Mouse (Mus musculus) kidney, adult 2 months (tissue): ENCODE data around the gene Mtr. TPM values are rescaled to one million over a fixed set of nuclear protein-coding genes. Genes with fewer than 3 reads are reported as not detected.

Experiments
- DNase-seq: peaks from one replicate; pipeline ENCODE4 v3.0.0; 2021
- H3K27ac ChIP-seq: fragments of 200-500 bp; 2 replicates; pipeline ENCODE4 v1.5.1; 2012; ENCODE audit warnings: low read depth, low read length, control low read depth, inconsistent platforms; ENCODE audit not compliant: insufficient read depth
- H3K27me3 ChIP-seq: fragments of 200-500 bp; replicated peaks from 2 replicates; pipeline ENCODE4 v1.6.1; 2012; ENCODE audit warnings: mild to moderate bottlenecking, moderate library complexity, low read length, inconsistent platforms; ENCODE audit not compliant: control insufficient read depth, insufficient read depth
- H3K36me3 ChIP-seq: fragments of 200-500 bp; 2 replicates; pipeline ENCODE4 v1.6.1; 2012; ENCODE audit warnings: mild to moderate bottlenecking, moderate library complexity, low read length, inconsistent platforms; ENCODE audit not compliant: control insufficient read depth, insufficient read depth
- H3K4me1 ChIP-seq: fragments of 200-500 bp; 2 replicates; pipeline ENCODE4 v1.6.1; 2011; ENCODE audit warnings: low read length; ENCODE audit not compliant: control insufficient read depth, insufficient read depth
- H3K4me3 ChIP-seq: fragments of 200-500 bp; 2 replicates; pipeline ENCODE4 v1.5.1; 2011; ENCODE audit warnings: mild to moderate bottlenecking, low read depth, low read length, control low read depth; ENCODE audit not compliant: insufficient read depth
- CTCF ChIP-seq: fragments of 200-500 bp; conservative IDR thresholded peaks from 2 replicates; pipeline ENCODE4 v1.5.1; 2011; ENCODE audit warnings: low read depth, mild to moderate bottlenecking, control low read depth, low read length, moderate library complexity, mixed read lengths; ENCODE audit not compliant: insufficient read depth, insufficient read length
- POLR2A ChIP-seq: fragments of 200-500 bp; IDR thresholded peaks from one replicate; pipeline ENCODE4 v1.6.1; 2011; ENCODE audit warnings: low read depth, low read length, control low read depth
- WGBS: fragments of 180-500 bp; shearing (Covaris S2); methylation state at CpG from one replicate; pipeline ENCODE4 v1.1.7; 2018; 5-methylcytosine and 5-hydroxymethylcytosine counted together
- polyA plus RNA-seq: library from polyadenylated mRNA; depleted of rRNA; stranded (reverse); fragments of >200 nt; gene quantifications from 2 replicates; pipeline ENCODE4 v1.2.3, GENCODE M21; 2012

Gene Mtr
- polyA plus RNA-seq, 1 experiment, result 6.6 TPM

DNA sequence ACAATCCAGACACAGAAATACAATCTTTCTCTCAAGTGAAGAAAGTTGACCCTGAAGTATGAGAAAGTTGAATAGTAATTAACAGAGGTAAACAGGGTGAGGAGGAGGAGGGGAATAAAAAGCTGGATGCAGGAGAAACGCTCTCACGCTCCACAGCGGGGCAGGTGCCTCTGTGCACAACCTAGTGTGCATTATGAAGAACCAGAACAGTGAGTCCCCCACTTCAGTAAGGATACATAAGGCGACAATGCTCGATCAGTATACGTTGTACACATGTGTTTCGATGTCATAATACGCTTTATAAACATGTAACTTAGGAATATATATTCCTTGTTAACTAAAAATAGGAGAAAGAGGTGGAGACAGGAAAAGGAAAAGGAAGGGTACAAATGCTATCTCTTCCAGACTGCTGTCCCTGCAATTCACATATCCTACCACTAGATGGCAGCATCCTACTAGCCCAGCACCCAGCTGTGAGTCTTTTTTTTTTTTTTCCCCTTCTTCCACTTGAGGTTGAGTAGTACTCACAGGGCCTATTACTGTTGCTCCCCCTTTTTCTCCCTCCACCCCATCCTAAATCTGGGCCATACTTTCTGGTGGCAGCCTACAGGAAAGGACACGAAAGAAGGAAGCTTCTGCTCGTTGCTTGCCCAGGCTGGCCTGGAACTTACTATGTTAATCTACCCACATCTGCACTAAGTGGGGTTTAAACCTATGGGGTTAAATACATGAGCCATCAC is 47.7 kb downstream of the Mtr start:
- TF ChIP-seq CTCF (peak; percentile 73), POLR2A (no peak)
- H3K27ac ChIP-seq, result no peak overlapping the region
- H3K4me3 ChIP-seq, result no peak overlapping the region
- H3K36me3 ChIP-seq, result no peaks in the 10 kb centered on the region; the same call in none of the 2 replicates
- peak; percentile 61 for DNase-seq
- no peaks in the 10 kb centered on the region for H3K27me3 ChIP-seq
- 80% methylated on average over 10 of the region's 10 CpGs for WGBS
- no peaks in the 10 kb centered on the region for H3K4me1 ChIP-seq

DNA sequence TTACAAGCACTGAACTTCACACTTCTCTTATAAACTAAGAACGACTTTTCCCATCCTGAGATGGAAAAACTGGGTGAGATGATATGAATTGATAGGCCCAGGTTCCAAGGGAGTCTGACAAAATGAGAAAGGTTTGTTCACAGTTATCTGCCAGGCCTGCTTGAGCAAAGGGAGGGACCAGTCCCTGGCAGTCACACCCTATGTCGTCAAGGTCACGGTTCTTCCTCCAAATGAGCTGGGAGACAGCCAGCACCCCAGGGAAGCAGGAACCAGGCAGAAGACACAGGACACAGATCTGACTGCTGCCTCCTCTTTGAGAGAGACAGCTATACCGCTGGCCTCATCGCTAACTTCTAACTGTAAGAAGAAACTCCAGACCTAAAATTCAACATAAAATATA is 57.5 kb downstream of the Mtr start:
- H3K27ac ChIP-seq, result no peak overlapping the region
- TF ChIP-seq CTCF (no peak), POLR2A (no peak)
- 70% methylated on average over 5 of the region's 5 CpGs for WGBS
- H3K36me3 ChIP-seq, result peaks cover 5% of the 10 kb centered on the region; the same call in 1 of the 2 replicates
- DNase-seq, result peak; percentile 49
- H3K4me3 ChIP-seq, result no peak overlapping the region
- no peaks in the 10 kb centered on the region for H3K27me3 ChIP-seq
- H3K4me1 ChIP-seq, result no peaks in the 10 kb centered on the region

DNA sequence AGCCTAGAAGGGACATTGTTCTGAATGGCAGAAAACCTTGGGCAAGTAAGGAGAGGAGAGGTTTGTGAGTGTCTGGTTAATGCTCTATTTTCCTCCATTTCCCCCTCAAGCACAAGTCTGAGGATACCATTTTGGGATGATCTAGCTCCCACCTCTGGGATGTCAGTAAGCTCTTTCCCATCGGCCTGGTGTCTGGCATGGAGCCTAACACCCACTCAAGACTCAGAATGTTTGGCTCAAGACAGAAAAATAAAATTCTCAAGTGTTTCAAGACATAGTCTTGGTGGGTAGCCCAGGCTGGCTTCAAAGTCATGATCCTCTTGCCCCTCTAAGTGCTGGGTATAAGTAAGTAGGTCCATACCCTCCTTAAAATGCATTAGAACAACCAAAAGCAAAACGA is 59.4 kb downstream of the Mtr start:
- Histone ChIP-seq H3K27ac (no peak overlapping the region), H3K27me3 (no peaks in the 10 kb centered on the region), H3K4me3 (no peak overlapping the region), H3K36me3 (peaks cover 5% of the 10 kb centered on the region; the same call in 1 of the 2 replicates), H3K4me1 (no peaks in the 10 kb centered on the region)
- 91% methylated on average over 2 of the region's 2 CpGs for WGBS
- no peak for DNase-seq
- TF ChIP-seq CTCF (no peak), POLR2A (no peak)

DNA sequence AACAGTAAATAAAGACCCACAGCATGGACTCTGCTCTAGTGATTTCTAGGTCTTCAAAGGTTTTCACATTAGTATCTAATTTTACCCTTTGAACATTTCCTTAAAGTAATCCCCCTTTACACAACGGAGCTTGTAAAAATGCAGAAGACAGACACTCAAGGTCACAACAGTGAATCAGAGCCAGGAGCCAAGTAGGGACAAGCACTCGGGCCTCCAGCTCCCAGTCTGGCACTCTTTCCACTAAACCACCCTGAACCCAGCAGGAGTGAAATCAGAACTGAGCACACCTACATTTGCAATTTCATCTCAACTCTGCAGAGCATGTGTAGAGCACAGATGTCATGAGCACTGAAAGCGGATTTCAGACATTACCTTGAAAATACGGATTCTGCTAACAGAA is 61.1 kb downstream of the Mtr start:
- H3K4me3 ChIP-seq, result no peak overlapping the region
- WGBS, result 83% methylated on average over 4 of the region's 4 CpGs
- DNase-seq, result no peak
- no peak overlapping the region for H3K27ac ChIP-seq
- no peaks in the 10 kb centered on the region for H3K27me3 ChIP-seq
- peaks cover 8% of the 10 kb centered on the region for H3K36me3 ChIP-seq
- H3K4me1 ChIP-seq, result no peaks in the 10 kb centered on the region
- TF ChIP-seq CTCF (no peak), POLR2A (no peak)

DNA sequence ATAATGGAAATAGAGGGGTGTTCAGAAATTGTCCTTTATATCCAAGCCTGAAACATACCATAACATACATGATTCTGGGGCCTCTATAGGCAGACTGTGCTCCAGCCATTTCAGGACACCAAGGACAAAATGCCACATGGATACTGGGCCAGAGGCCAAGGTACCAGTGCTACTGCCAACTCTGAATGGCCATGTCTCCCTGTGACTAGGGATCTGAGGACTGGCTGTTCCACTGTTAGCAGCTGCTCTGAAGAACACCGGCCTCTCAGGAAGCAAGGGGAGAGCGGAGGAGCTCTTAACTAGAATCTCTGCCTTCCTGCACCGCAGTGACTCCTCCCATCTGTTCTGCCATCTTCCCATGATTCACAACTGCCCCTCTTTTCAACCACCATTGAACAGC is 61.9 kb downstream of the Mtr start:
- H3K4me1 ChIP-seq, result no peaks in the 10 kb centered on the region
- whole genome bisulfite sequencing, result 79% methylated on average over 3 of the region's 3 CpGs
- DNase-seq, result peak; percentile 39
- H3K4me3 ChIP-seq, result no peak overlapping the region
- no peak overlapping the region for H3K27ac ChIP-seq
- no peaks in the 10 kb centered on the region for H3K27me3 ChIP-seq
- TF ChIP-seq CTCF, result no peak
- TF ChIP-seq POLR2A, result no peak
- H3K36me3 ChIP-seq, result peaks cover 8% of the 10 kb centered on the region

DNA sequence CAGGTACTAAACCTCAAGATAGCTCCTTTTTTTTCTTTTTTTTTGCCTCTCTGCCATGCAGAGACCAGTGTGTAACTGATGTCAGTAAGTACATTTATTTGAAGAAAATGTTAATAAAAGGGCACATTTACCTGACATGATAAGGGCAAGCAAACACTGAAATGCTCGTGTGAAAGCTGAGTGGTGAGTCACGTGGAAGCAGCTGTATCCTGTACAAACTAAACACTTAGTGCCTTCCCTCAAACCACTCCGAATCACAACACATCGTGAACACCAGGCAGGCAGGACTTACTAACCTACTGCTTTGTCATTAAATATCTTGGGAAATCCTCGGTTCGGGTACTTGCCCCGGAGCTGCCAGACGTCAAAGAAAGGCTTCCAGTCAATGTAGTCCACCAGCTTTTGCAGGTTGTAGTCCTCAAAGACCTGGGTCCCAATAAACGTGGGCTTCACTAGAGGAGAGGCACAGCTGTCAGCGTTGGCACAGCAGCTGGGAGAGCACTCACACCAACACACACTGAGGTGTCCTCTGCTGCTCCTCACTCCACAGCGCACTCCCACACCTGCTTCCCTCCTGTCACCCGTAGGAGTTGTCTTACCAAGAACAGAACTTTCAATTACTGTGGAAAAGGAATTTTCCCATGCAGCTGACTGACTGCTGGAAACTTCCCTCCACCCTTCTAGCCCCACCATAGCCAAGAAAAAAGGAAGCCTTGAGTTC is 62.8 kb downstream of the Mtr start:
- Histone ChIP-seq H3K36me3 (peaks cover 8% of the 10 kb centered on the region), H3K27ac (no peak overlapping the region), H3K4me1 (no peaks in the 10 kb centered on the region), H3K4me3 (no peak overlapping the region), H3K27me3 (no peaks in the 10 kb centered on the region)
- DNase-seq, result no peak
- 79% methylated on average over 12 of the region's 12 CpGs for WGBS
- TF ChIP-seq CTCF, result no peak
- no peak for TF ChIP-seq POLR2A

DNA sequence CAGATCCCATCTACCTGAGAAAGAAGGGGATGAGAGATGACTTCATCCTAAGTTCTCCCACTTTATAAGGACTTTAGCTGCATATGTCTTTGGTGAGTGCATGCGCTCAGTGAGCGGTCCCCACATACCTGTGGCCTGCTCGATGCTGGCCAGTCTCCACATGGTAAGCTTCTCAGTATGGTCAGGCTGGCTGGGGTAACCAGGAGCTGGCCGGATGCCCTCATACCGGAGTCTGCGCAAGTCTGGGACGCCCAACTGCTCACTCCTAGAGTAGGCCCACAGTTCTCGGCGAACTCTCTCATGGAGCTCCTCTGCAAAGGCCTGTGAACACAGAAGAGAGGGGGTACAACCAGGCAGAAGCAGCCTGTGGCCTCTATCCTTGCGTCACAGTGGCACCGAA is 68.7 kb downstream of the Mtr start:
- 97% methylated on average over 11 of the region's 11 CpGs for WGBS
- Histone ChIP-seq H3K27ac (no peak overlapping the region), H3K36me3 (peaks cover 2% of the 10 kb centered on the region), H3K4me3 (no peak overlapping the region), H3K27me3 (no peaks in the 10 kb centered on the region), H3K4me1 (no peaks in the 10 kb centered on the region)
- no peak for DNase-seq
- TF ChIP-seq CTCF (no peak), POLR2A (no peak)
